Mouse (Mus musculus): ENCODE measurements around the gene Trio.

Gene Trio

GRCm38 (mm10) chr15:27919540-27919939 is 106.1 kb downstream of the Trio start:
- DNase-seq: peak; percentile 65

- DNase-seq: no peak
Measured at GRCm38 (mm10) chr15:27918798-27919197, 106.8 kb downstream of the Trio start.

- no peak for DNase-seq
Measured at GRCm38 (mm10) chr15:27916204-27916603, 109.4 kb downstream of the Trio start.

- no peak for DNase-seq
Measured at GRCm38 (mm10) chr15:27913013-27913412, 112.6 kb downstream of the Trio start.

- DNase-seq: no peak
Measured at GRCm38 (mm10) chr15:27911196-27911595, 114.5 kb downstream of the Trio start.

GRCm38 (mm10) chr15:27910179-27910578 is 115.5 kb downstream of the Trio start:
- no peak for DNase-seq

DNA sequence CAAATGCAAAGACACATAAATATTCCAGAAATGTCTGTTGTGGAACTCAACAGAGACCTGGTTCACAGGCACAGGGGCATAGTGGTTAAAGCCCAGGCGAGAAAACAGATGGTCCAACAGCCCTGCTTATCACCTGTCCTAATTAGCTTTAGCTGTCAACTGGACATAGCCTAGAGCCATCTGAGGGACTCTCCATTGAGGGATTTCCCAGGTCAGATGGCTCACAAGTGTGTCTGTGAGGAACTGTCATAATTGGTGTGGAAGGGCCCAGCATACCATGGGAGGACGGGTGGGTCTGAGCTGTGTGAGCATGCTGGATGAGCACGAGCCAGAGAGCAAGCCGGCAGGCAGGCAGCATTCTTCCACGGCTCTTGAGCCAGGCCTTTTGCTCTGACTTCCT is 118.0 kb downstream of the Trio start:
- peak; percentile 59 for DNase-seq

DNA sequence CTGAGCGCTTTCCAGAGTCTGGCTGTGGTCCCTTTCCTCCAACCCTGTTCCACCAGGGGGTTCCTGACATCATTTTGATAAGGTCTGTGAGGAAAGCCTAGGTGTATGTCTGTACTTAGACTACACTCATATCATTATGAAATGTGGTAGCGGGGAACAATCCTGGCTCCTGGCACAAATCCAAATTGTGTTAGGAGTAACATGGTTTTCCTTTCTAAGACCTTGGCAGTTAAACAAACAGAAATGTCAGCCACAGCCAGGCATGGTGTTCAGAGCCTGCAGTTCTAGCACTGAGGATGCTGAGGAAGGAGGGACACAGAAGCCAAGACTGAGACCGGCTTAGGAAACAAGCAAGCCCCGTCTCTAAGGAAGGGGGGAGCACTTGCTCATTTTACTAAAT is 119.2 kb downstream of the Trio start:
- no peak for DNase-seq

DNA sequence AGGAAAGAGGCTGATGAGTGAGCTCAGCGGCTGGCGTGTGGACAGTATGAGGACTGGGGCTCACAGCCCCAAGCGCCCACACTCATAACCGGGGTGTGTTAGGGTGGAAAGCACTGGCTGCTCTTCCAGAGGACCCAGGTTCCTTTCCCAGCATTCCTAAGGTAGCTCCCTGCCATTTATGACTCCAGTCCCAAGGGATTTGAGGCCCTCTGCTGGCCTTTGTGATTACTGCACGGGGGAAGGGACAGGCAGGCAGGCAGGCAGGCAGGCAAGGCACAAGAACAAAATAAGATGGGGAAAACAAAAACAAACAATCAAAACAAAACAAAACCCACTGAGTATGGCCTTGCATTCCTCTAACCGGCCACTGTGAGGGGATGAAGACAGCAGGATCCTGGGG is 120.3 kb downstream of the Trio start:
- DNase-seq: peak; percentile 32

DNA sequence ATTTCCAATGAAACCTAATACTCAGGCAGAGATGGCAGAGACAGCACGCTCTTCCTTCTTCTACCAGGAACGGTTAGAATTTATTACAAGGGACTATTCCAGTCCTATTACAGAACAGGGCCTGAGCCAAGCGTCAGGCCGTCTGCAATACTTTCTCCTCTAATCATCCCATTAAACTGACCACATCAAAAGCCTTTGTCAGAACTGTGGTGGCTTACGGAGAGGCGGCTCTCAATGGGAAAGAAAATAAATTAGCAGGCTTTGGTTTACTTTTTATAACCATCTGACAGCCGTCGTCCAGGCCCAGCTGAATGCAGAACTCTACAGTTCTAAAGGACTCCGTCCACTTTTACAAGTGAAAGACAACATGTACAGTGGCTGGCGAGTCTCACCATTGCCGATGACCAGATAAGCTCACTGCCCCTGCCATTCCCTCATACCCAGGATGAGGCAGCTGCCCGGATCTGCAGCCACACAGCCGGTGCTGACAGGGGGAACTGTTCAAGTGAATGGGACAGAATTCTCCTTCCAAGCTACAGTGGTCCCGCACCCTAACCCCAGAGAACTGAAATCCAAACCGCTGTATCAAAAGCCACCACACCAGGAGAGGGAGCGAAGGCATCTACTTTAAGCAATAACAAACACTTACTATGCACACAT is 121.2 kb downstream of the Trio start:
- DNase-seq: no peak

DNA sequence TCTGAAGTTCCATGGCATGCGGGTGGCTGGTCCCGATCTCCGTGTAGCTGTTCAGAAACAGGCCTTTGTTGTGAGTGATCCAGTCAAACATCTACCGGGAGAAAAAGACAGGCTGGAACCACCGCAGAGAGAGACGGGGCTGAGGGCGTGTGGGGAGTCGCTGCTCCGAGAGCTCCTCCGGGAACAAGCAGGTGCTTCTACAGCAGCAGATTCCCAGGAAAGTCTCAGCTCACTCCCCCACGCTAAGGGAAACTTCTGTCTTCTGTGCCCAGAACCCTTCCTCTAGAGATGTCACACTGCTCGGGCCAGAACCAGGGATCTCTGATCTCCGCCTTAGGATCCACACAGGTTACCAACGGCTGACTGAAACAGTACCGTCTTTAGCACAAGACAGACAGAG is 124.4 kb downstream of the Trio start:
- DNase-seq: no peak

DNA sequence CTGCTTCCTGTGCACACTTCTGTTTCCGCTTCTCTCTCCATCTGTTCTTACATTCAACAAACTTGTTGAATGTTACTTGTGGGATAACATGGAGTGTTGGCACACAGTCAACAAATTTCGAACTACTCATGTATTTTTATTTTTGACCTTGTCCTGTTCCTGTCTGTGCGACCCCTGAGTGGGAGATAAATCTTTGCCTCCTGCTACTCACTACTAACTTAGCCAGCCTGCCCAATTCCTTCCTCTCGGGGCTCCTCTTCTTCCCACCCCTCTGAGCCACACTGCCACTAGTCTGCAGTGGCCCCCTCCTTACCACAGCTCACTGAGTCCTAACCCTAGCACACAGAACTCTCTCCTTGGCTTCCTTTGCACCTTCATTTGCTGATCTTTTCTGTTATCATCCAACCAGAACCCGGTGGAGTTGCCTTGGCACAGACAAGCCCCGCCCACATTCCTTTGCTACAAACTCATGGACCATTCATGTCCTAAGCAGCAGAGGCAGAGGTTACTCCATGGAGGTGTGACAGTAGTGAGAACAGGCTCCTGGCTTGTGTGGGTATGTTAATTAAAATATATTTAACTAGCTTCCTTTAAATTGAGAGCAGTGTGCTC is 126.7 kb downstream of the Trio start:
- no peak for DNase-seq

GRCm38 (mm10) chr15:27894112-27894511 is 131.5 kb downstream of the Trio start:
- DNase-seq: no peak

- no peak for DNase-seq
Measured at GRCm38 (mm10) chr15:27892029-27892428, 133.6 kb downstream of the Trio start.

DNA sequence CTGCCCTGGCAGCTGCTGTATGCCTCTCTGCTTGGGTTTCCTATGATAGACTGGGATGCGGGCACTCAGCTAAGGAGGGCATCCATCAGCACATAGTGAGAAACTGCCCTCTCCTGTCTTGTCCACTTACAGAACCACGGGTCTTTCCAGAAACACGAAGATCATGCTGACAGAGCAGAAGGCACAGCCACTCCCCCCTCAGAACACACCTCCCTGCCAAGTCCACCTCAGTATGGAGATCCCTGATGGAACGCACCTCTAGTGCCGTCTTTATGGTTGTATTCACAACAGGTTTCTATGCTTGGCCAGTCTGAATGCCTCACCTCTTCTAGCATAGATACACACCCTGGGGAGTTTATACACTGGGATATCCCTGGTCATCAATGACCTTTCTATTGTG is 135.0 kb downstream of the Trio start:
- DNase-seq: no peak

DNA sequence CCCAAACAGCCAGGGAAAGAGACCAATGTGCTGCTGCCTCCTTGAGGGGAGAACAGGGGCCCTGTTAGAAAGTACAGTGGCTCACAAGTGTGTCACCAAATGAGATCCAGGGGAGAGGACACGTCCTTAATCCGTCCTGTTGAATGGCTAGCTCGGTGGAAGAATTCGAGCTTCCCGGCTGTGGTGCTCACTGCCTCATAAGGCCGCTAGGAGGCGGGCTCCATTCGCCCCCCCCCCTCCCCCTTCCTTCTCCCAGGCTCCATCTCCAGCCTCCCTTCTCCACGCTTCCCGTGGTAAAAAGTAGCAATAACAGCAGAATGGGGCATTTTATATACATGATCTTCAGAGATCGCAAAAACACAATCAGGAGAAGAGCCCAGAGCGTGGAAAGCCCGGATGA is 137.5 kb downstream of the Trio start:
- no peak for DNase-seq

DNA sequence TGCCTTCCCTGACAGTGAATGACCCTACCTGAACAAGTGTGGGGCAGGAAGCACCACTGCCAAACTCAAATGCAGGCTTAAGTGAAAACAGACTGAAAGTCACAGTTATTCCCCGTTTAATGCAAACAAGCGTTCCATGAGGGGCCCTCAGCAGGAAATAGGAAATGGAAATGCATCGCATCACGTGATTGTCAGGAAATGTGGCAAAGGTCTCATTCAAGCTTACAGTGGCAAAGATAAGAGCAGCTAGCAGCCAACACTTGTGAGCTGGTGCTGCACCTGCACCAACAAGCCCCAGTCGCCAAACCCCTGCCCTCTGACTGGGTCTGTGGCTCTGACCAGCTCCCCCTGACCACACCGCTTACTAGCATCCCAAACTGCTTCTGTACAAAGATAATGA is 138.7 kb downstream of the Trio start:
- DNase-seq: no peak

DNA sequence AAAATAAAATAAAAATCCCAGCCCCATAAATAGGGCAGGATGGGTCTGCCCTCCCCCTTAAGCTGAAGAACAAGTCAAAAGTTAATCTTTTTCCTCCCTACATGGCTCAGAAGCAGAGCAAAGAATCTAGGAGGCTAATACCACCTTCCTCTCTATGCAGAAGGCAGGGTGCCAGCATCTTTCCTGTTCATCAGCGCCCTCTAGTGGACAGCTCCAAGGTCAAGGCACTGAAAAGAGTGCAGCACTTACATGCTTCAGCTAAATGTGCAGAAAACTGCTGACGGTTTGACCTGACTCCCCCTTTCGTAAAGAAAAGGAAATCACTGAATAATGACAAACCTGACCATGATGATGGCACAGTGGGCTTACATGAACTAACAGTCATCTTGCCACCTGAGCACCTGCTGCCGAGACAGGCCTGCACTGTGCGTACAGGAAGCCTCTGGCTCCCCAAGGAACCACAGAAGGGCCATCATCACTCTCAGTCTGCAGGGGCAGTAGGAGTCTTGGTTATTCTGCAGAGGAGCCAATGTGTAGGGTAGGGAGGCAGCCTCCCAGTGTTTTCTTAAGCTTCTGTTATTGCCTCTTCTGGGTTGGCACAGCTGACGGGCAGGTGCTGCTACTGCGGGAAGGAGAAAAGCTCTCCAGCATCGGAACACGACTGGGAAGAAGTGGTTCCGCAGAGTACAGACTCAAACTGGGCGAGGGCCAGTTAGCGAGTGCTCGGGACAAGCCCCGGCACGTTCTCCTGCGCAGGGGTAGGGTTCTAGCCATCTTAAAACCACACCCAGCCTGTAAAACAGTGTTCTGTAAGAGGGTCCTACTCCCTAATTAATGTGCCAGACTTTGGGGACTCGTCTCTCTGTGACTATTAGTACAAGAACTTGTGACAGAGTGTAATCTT is 141.0 kb downstream of the Trio start:
- DNase-seq: peak; percentile 58

- no peak for DNase-seq
Measured at GRCm38 (mm10) chr15:27883881-27884280, 141.8 kb downstream of the Trio start.

DNA sequence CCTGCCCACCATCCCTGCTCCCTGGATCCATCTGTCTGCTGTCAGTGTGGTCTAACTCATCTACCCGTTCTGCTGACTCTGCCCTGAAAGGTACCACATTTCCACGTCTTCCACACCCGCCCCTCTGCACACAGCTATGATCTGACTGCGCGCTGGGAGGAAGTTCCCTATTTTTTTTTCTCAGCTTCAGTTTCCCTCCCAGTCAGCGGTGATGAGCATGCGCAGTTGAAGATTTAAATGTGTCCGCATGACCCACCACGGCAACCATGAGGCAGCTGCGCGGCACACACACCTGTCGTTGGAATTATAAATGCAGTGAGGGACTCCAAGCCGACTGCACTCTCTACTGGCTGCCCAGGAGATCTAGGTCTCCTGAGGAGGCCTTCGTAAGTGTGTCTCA is 142.8 kb downstream of the Trio start:
- DNase-seq: no peak

DNA sequence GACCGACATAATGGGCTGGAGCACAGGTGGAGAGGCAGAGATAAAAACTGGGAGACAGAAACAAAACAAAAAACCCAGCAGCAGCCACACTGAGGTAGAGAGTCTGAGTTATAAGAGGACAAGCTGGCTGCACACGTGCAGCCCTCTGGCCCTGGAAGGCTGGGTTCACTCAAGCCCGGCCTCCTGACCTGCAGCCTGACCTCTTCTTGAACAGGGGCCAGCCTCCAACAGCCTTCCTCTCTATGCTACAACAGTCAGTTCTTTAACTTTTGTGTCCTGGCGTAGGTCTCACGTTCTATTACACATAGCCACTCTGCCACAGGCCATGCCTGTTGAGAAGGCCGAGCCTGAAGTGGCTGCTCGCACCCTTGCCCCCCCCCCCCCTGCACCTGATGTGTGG is 147.8 kb downstream of the Trio start:
- DNase-seq: no peak

DNA sequence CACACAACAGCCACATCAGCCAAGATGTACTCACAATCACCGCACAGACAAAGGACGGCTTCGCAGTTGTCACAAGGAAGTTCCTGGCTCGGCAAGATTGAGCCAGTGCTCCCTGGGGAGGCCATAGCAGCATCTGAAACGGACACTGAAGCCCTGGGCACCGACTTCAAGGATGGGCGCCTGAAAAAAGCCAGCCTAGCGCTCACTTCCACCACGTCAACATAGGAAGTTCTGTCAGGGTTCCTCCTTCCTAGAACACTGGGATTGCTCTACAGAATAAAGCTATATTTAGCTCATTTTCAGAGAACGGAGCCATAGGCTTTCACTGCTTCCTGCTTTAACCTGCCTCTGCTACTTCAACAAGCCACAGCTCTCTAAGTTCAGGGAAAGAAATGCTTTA is 149.3 kb downstream of the Trio start:
- no peak for DNase-seq

DNA sequence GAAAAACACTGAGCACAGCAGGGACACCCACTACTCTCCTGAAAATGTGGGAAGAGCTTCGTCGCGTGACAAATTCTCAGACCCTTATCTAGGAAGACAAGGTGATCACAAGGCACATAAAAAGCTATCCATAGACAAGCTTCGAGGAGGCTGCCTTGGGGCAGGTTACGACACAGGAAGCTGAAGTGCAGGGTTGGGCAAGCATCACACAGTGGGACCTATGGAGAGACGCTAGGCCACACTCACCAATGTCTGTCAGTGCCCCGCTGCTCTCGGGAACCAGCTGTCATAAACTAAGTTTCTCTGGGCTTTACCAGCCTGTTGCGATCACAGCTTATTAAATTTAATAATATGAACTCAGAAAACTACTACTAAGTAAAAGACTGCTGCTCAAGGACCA is 149.9 kb downstream of the Trio start:
- DNase-seq: no peak

- no peak for DNase-seq
Measured at GRCm38 (mm10) chr15:27873747-27874320, 151.8 kb downstream of the Trio start.
